ENCODE assay signal across 9 mouse cellular contexts in genomic region chr9:43545081-43545565, GRCm38 (mm10).
DNase-seq lines count a peak whose midpoint lies in the region; ATAC-seq and TF ChIP-seq lines count a peak whose summit lies in the region.
"Had no signal": no experiment of that assay in that cellular context is flagged by ENCODE, and none has a peak within 500 bp of the region (broad histone marks: within the 10 kb centered on the region; RNA-seq: fewer than 3 reads in every experiment).

No protein-coding gene starts in this region.

- WGBS in kidney, adult 2 months, result 15% methylated on average over 15 of the region's 15 CpGs
- WGBS in embryonic facial prominence, embryonic 15.5 days, result 22% methylated on average over 15 of the region's 15 CpGs

- no peak for ATAC-seq in embryonic facial prominence, embryonic 15.5 days (ENCODE audit: insufficient number of reproducible peaks, low FRiP score, low TSS enrichment, low read depth)
- no peak for ATAC-seq in granulocyte monocyte progenitor cell, adult 5-6 weeks (replicated peaks; ENCODE audit: poor library complexity, severe bottlenecking)

- no peaks in the 10 kb centered on the region for H3K27me3 ChIP-seq in kidney, adult 2 months (replicated peaks; ENCODE audit: control insufficient read depth, insufficient read depth, low read length)
- no peaks in the 10 kb centered on the region for H3K27me3 ChIP-seq in embryonic facial prominence, embryonic 15.5 days

- H3K9ac ChIP-seq in embryonic facial prominence, embryonic 15.5 days, result no peak overlapping the region
- H3K9ac ChIP-seq: heart, embryonic 15.5 days had no signal

- no peak overlapping the region for H3K4me3 ChIP-seq in kidney, adult 2 months (ENCODE audit: insufficient read depth, low read depth, low read length)
- no peak overlapping the region for H3K4me3 ChIP-seq in embryonic facial prominence, embryonic 15.5 days (replicated peaks)
- H3K4me3 ChIP-seq: heart, embryonic 15.5 days had no signal

- TF ChIP-seq POLR2A in kidney, adult 2 months (IDR thresholded peaks at IDR 0.05; ENCODE audit: low read depth, low read length), result no peak

- H3K27ac ChIP-seq in kidney, adult 2 months (ENCODE audit: insufficient read depth, low read depth, low read length), result no peak overlapping the region
- no peak overlapping the region for H3K27ac ChIP-seq in embryonic facial prominence, embryonic 15.5 days (replicated peaks)
- H3K27ac ChIP-seq: heart, embryonic 15.5 days had no signal

- peak overlapping the region; percentile 15 for H3K4me2 ChIP-seq in embryonic facial prominence, embryonic 15.5 days (replicated peaks)
- H3K4me2 ChIP-seq: heart, embryonic 15.5 days had no signal

- no peaks in the 10 kb centered on the region for H3K9me3 ChIP-seq in embryonic facial prominence, embryonic 15.5 days (replicated peaks)
- H3K9me3 ChIP-seq: heart, embryonic 15.5 days had no signal

- peak; percentile 17 for DNase-seq in kidney, adult 2 months
- DNase-seq in kidney, adult 11 months, result no peak
- peak; percentile 50 for DNase-seq in adrenal gland, adult 2 months
- peak; percentile 7 for DNase-seq in heart, postnatal 25 days (ENCODE audit: low spot score)
- DNase-seq in left cerebral cortex, adult 8-10 months (ENCODE audit: low spot score in 2 of 2), result peak; percentile 36 to 84
- DNase-seq in right cerebral cortex, adult 18-20 months, result peak; percentile 83

- no peaks in the 10 kb centered on the region for H3K36me3 ChIP-seq in kidney, adult 2 months (ENCODE audit: control insufficient read depth, insufficient read depth, low read length)
- H3K36me3 ChIP-seq in embryonic facial prominence, embryonic 15.5 days, result no peaks in the 10 kb centered on the region
- H3K36me3 ChIP-seq: heart, embryonic 15.5 days had no signal

- intact Hi-C loops in heart, postnatal 25 days (cut with DNase I), result no loop called here

- TF ChIP-seq CTCF in kidney, adult 2 months (conservative IDR thresholded peaks at IDR 0.05; ENCODE audit: insufficient read depth, insufficient read length, low read depth, low read length), result no peak

- H3K4me1 ChIP-seq in kidney, adult 2 months (ENCODE audit: control insufficient read depth, insufficient read depth, low read length), result no peaks in the 10 kb centered on the region
- H3K4me1 ChIP-seq in embryonic facial prominence, embryonic 15.5 days, result peaks cover 7% of the 10 kb centered on the region
